Mouse (Mus musculus) urinary bladder, adult 2 months (tissue): ENCODE measurements at regions not wholly inside any gene's neighbourhood (a gene's known extent, or its start where the extent isn't known, plus 50 kb on each side); places are given as distances from the start of the nearest gene placed in this dataset.

Source experiments
- DNase-seq: peaks from one replicate; pipeline ENCODE4 v3.0.0; 2022; ENCODE audit warnings: low spot score

DNA sequence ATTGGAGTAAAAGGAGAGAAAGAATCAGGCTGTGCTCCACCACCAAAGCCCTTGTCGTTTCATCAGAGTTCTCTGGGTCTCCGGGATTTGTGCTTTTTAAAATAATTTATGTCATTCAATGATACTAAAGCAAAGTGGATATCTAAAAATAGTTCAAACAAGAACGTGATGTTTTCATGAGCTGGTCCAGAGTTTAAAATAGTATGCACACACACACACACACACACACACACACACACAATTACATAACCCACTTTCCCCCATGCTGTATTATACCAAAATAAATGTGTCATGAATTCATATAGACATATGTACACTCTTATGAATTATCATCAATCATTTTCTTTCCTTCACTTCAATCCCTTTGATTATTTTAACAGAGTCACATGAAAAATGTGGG is 118.5 kb upstream of the Gdnf start:
- no peak for DNase-seq

DNA sequence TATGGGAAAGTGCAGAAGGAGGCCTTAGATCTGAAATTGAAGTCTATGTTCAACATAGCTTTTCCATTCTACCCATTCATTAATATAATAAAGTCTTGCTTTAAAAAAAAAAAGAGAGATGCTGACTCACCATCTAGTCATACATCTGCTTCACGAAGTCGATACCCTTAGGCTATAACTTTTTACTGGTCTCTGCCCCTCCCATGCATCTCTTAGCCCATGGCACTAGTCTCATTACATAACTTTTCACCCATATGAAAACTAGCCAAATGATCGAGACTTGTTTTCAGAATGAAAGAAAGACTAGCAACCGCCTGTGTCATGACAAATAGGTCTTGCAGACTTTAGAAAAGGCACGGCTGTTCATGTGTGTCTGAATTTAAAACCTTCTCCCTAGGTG is 116.6 kb upstream of the Gdnf start:
- no peak for DNase-seq

DNA sequence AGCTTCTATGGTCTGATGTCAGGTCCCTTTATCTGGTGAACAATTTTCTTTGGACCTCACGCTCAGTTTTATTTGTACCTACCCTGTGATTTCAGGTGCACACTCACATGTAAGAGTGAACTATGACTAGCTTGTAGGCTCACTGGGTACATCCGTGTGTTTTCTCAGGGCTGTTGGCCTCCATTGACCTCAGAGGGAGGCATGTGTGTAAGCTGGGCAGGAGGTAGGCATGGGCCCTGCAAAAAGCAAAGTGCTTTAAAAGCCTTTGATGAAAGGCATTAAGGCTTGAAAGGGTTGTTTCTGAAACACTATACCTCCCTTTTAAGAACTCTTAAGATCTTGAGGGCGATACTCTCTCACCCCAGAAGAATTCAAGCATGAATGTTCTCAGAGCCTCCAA is 112.9 kb upstream of the Gdnf start:
- DNase-seq = no peak

DNA sequence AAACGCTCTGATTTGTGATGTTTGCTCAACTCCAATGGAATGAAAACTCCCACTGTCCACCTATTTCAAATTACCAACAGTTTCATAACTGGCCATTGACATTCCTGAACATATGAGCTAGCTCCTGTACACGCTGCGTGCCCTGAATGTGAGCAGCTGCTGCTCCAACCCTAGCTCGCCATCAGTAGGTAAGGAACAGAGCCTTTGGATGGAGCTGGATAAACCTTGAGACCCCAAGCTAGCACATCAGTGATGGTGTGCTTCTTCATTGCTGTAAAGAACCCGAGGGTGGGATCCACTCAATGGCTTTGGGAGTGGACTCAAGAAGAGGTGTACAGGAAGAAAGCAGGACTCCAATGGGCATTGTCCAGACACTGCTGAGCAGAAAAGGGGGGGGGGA is 101.8 kb upstream of the Gdnf start:
- DNase-seq = no peak

DNA sequence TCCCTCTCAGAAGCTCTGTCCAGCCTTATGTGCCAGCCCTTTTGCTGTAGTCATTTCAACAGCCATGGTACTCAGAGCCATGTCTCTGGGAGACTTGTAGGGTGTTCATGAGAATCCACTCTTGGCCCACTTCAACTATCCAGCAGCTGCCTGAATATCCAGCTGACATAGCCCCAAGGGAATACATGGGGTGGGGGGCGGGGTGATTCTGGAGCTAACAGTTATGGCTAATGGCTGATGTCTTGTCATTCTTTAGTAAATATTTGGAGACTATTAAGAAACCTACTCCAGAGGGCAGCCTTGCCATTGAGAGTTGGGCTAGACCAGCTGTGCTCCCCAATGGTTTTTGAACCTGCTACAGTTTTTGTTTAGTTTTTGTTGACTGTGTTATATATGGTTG is 96.0 kb upstream of the Gdnf start:
- DNase-seq = no peak

DNA sequence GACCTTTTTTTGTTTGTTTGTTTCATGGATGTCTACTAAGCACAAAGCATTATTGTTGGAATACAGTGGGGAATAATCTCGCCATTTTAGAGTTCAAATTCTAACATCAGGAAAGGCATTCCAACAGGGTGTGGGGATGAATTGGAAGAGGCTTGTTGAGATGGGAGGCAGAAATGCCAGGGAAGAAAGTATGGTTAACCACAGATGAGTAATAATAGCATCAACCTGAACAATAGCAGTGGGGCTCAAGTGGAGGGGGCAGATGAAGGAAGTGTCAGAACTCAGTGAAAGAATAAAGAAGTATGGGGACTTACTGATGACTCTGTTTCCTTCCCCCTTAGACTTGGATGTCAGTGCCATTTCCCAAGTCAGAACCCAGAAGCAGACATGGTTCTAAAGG is 94.5 kb upstream of the Gdnf start:
- no peak for DNase-seq

DNA sequence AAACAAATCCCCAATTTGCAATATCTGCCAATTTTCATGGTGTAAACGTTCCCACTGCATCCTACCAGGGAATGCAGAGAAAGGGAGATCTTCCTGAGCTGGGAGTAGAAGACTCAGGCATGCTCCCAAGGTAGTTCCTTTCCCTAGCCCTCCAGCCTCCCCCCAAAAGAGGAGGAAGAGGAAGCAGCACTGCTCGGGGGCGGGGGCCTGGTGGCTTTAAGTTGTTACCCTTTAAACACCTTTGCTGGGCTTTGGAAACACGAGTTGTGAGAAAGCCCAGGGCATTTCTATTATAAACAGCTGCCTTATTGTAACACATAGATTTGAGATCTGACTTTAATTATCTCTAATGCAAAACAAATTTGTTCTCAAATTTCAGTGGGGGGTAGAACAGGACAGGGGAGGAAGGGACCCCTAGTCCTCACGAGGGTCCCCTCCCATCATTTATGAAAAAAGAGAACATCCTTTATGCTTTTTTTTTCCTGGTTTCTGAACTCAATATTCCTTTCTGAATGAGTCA is 87.4 kb upstream of the Gdnf start:
- DNase-seq = no peak

DNA sequence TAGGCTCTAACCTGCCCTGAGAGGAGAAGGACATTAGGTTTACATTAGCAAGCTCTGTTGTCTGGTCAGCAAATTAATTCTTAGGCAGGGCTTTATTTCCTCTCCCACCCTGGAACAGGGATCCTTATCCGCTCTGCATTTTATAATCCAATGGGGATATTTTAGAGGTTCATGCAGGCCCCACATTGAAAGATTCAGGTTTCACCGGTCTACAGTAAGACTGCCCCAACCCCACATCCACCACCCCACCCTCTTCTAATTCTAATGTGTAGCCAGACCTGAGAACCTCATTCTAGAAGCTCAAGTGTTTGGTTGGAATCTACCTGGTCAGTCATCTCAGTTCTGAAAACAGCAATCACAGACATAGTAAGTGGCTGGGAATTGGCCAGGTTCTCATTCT is 86.9 kb upstream of the Gdnf start:
- DNase-seq = no peak

DNA sequence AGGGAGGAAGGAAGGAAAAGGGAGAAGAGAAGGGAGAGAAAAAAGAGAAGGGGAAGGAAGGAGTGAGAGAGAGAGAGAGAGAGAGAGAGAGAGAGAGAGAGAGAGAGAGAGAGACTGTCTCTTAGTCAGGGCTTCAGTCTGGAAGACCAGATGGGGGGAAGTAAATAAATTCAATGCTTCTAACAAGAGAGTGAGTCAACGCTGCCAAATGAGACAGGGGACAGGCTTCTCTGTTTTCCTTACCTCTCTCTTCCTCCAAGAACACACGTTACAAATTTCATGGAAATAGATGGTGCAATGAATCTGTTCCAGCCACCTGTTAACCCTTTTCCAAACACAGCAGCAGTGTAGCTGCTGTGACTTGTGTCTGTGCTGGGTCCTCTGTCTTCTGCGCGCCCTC is 85.1 kb upstream of the Gdnf start:
- no peak for DNase-seq

DNA sequence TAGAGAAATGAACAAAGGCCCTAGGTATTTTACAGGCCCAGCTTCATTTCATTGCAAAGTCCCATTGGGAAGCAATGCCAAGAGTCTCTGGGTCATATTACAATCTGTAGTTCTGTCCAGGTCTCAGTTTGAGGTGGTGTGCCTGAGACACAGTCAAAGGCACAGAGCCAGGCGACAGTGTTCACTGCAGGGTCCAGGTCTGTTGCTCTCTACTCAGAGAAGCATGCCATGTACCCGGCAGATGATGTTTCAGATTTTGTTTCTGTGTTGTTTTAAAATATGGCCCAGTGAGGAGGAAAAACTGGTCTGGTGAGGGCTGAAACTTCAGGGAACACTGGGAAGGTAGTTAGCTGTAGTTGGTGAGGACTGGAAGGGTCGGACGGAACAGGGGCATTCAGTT is 63.1 kb upstream of the Gdnf start:
- no peak for DNase-seq

DNA sequence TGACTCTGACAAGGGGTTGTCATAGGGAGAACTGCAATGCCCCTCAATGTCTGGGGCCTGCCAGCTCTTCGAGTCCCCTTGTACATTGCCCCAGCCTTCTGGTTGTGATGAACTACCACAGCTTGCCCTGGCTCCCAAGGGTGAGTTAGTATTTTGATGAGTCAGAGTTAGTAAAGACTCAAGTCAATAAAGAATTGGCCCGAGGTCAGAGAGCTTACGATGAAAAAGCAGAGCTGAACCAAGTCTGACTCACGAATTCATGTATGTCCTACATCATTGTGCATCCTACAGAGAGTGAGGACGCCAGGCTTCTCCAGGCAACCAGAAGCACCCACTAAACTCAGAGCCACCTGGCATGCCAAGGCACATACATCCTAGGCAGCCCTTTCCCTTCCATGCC is 60.2 kb upstream of the Gdnf start:
- no peak for DNase-seq
